Mouse (Mus musculus) ovary, adult 10 weeks (tissue): ENCODE data around the gene Tceal6. TPM values are rescaled to one million over a fixed set of nuclear protein-coding genes. Genes with fewer than 3 reads are reported as not detected.

Source experiments
- polyA plus RNA-seq: library from polyadenylated mRNA; stranded (reverse); fragments of 350-450 nt; fragmentation: Illumina TruSeq; extraction: RNeasy Lipid Tissue Mini Kit (QIAGEN cat#74804); gene quantifications from one replicate; pipeline ENCODE4 v1.2.3, GENCODE M21; 2014

The Tceal6 gene
- polyA plus RNA-seq, result 1.6 TPM

DNA sequence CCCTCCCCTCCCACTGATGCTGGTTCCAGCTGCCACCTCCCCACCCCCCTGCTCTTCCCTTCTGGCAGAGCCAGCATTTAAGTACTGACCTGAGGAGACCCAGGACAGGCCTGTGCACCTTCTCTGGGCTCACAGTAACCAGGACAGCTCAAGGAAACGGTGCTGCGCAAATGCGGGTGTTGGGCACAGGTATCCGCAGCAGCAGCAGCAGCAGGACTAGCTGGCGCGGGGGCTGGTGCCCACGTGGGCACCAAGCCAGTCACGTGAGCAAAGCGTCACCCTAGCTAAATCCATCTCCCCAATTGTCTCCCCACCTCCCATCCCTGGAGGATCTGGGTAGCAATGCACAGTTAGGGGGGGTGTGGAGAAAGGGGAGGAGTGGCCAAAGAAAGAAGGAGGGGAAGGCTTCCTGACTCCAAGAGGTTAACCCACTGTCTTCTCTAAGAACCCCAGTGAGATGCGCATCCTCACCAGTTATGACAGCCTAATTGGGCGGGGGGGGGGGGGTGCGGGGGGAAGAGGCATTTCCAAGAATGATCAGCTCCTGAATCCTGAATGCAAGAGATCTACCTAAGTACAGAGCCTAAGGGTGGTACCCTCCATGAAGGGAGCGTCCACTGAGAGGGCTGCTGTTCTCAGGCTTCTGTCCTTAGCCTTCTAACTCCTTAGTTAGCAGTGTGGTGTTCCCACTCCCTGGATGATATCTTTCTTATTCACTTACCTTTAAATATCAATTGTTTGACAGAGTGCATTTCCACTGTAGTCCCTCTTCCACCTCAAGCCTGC lies at the start of gene Tceal6:
TSS of gene Tceal6 (minus strand) at position 252 of the 786 bp plus-strand sequence.

GRCm38 (mm10) chrX:135177532-135177931 lies 33.0 kb downstream of the Tceal6 start, which contains the start of gene Gm15023:
TSS of gene Gm15023 (minus strand) at chrX:135177632.

Other genes with a start within 250 kb of the Tceal6 start
- gene Nxf2, start 245.9 kb downstream of the Tceal6 start, polyA plus RNA-seq, result 4.3 TPM
- gene Zmat1, start 201.5 kb downstream of the Tceal6 start, polyA plus RNA-seq, result 78.5 TPM
- gene Gm15023, start 33.1 kb downstream of the Tceal6 start, polyA plus RNA-seq, result not detected
- gene Pramel3, start 91.6 kb upstream of the Tceal6 start, polyA plus RNA-seq, result not detected
- gene Gm5128, start 162.6 kb upstream of the Tceal6 start, polyA plus RNA-seq, result not detected
- 0.17 TPM for gene Gm7903, start 223.1 kb upstream of the Tceal6 start, polyA plus RNA-seq